Mouse (Mus musculus): ENCODE data around the gene Ptpn1. TPM values are rescaled to one million over a fixed set of nuclear protein-coding genes. Genes with fewer than 3 reads are reported as not detected.

Gene Ptpn1
- polyA plus RNA-seq, 1 experiment from 2014 or later: 89.8 TPM

- 91% methylated on average over 3 of the region's 3 CpGs for WGBS
- Histone ChIP-seq H3K27me3 (ENCODE audit: control insufficient read depth, insufficient read depth, low read length) (no peaks in the 10 kb centered on the region), H3K27ac (ENCODE audit: low read depth, low read length) (no peak overlapping the region), H3K4me3 (ENCODE audit: low read depth, low read length) (no peak overlapping the region), H3K36me3 (ENCODE audit: control insufficient read depth, insufficient read depth, low read length) (peaks cover 22% of the 10 kb centered on the region), H3K9ac (ENCODE audit: low read length) (no peak overlapping the region), H3K4me1 (ENCODE audit: control insufficient read depth, insufficient read depth, low read length) (no peaks in the 10 kb centered on the region), H3K4me2 (no peak overlapping the region), H3K9me3 (ENCODE audit: control insufficient read depth, low read length) (no peaks in the 10 kb centered on the region)
- ATAC-seq (ENCODE audit: low FRiP score) (no peak), DNase-seq (ENCODE audit: low spot score, missing footprints) (no peak)
Observed at GRCm38 (mm10) chr2:167965911-167966310, 34.1 kb downstream of the Ptpn1 start.

GRCm38 (mm10) chr2:167968504-167968903 is 36.6 kb downstream of the Ptpn1 start:
- DNase-seq (ENCODE audit: low spot score, missing footprints): no peak
- no peaks in the 10 kb centered on the region for H3K4me1 ChIP-seq (ENCODE audit: control insufficient read depth, insufficient read depth, low read length)
- H3K4me3 ChIP-seq (ENCODE audit: low read depth, low read length): no peak overlapping the region
- H3K4me2 ChIP-seq: no peak overlapping the region
- no peaks in the 10 kb centered on the region for H3K9me3 ChIP-seq (ENCODE audit: control insufficient read depth, low read length)
- H3K27ac ChIP-seq (ENCODE audit: low read depth, low read length): no peak overlapping the region
- no peaks in the 10 kb centered on the region for H3K27me3 ChIP-seq (ENCODE audit: control insufficient read depth, insufficient read depth, low read length)
- H3K36me3 ChIP-seq (ENCODE audit: control insufficient read depth, insufficient read depth, low read length): peaks cover 29% of the 10 kb centered on the region
- WGBS: 95% methylated on average over 7 of the region's 7 CpGs
- no peak for ATAC-seq (ENCODE audit: low FRiP score)
- H3K9ac ChIP-seq (ENCODE audit: low read length): no peak overlapping the region

DNA sequence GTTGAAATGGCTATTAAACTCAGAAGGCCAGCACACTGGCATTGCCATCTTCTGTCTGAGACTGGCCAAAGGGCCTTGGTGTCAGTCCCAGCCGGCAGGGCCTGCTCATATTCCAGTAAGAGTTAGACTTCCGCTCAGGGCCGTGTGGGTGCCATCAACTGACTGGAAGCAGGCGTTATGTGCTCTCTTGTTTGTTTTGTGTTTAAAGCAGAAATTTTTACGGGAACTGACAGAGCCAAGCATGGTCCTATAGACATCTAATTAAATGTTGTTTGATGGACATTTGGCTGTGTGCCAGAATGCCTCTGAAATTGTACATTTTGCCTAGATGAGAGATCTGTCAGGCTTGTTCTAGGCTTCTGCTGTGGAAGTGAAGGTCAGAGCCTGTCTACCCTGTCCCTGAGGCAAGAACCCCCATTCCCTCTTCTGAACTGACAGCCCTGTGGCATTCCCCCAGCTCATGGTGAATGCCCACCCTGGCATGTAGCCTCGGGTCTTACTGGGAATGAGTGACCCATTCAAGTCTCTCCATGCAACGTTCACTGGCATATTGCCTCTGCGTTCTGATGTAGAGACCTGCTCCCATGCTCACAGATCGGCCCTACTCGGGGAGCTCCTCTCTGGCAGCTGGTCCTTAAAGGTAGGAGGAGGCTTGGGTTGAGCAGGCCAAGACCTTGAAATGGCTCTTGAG is 38.1 kb downstream of the Ptpn1 start:
- no peak overlapping the region for H3K9ac ChIP-seq (ENCODE audit: low read length)
- no peak overlapping the region for H3K4me3 ChIP-seq (ENCODE audit: low read depth, low read length)
- H3K4me2 ChIP-seq: no peak overlapping the region
- ATAC-seq (ENCODE audit: low FRiP score) (no peak), DNase-seq (ENCODE audit: low spot score, missing footprints) (no peak)
- no peaks in the 10 kb centered on the region for H3K4me1 ChIP-seq (ENCODE audit: control insufficient read depth, insufficient read depth, low read length)
- WGBS: 95% methylated on average over 10 of the region's 10 CpGs
- no peaks in the 10 kb centered on the region for H3K9me3 ChIP-seq (ENCODE audit: control insufficient read depth, low read length)
- H3K27ac ChIP-seq (ENCODE audit: low read depth, low read length): no peak overlapping the region
- H3K27me3 ChIP-seq (ENCODE audit: control insufficient read depth, insufficient read depth, low read length): no peaks in the 10 kb centered on the region
- H3K36me3 ChIP-seq (ENCODE audit: control insufficient read depth, insufficient read depth, low read length): peaks cover 39% of the 10 kb centered on the region

GRCm38 (mm10) chr2:167972146-167972545 is 40.3 kb downstream of the Ptpn1 start:
- WGBS: 81% methylated on average over 5 of the region's 5 CpGs
- no peak overlapping the region for H3K4me2 ChIP-seq
- no peak overlapping the region for H3K9ac ChIP-seq (ENCODE audit: low read length)
- ATAC-seq (ENCODE audit: low FRiP score) (no peak), DNase-seq (ENCODE audit: low spot score, missing footprints) (no peak)
- H3K27me3 ChIP-seq (ENCODE audit: control insufficient read depth, insufficient read depth, low read length): no peaks in the 10 kb centered on the region
- peaks cover 40% of the 10 kb centered on the region for H3K36me3 ChIP-seq (ENCODE audit: control insufficient read depth, insufficient read depth, low read length)
- no peak overlapping the region for H3K4me3 ChIP-seq (ENCODE audit: low read depth, low read length)
- no peaks in the 10 kb centered on the region for H3K9me3 ChIP-seq (ENCODE audit: control insufficient read depth, low read length)
- H3K27ac ChIP-seq (ENCODE audit: low read depth, low read length): no peak overlapping the region
- H3K4me1 ChIP-seq (ENCODE audit: control insufficient read depth, insufficient read depth, low read length): no peaks in the 10 kb centered on the region

DNA sequence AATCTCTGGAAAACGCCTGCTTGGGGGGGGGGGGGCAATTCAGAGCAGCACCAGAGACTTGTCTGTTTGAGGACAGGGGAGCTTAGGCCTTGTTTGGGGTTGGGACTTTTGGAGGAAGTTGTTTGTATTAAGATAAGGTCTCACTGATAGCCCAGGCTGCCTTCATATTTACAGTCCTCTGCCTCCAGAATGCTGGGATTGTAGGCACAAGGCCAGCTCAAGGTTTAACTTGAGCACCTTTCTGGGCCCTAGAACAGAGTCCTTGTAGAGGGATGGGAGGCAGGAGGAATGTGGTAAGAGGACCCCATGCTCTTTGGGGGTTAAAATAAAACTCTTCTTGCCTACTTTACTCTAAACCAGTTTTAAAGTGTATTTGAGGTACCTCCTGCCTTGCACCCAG is 41.0 kb downstream of the Ptpn1 start:
- H3K27me3 ChIP-seq (ENCODE audit: control insufficient read depth, insufficient read depth, low read length): no peaks in the 10 kb centered on the region
- peaks cover 39% of the 10 kb centered on the region for H3K36me3 ChIP-seq (ENCODE audit: control insufficient read depth, insufficient read depth, low read length)
- H3K4me1 ChIP-seq (ENCODE audit: control insufficient read depth, insufficient read depth, low read length): no peaks in the 10 kb centered on the region
- no peak overlapping the region for H3K9ac ChIP-seq (ENCODE audit: low read length)
- no peak overlapping the region for H3K4me3 ChIP-seq (ENCODE audit: low read depth, low read length)
- 38% methylated on average over 1 of the region's 1 CpGs for WGBS
- no peaks in the 10 kb centered on the region for H3K9me3 ChIP-seq (ENCODE audit: control insufficient read depth, low read length)
- DNase-seq (ENCODE audit: low spot score, missing footprints) (no peak), ATAC-seq (ENCODE audit: low FRiP score) (no peak)
- H3K27ac ChIP-seq (ENCODE audit: low read depth, low read length): no peak overlapping the region
- no peak overlapping the region for H3K4me2 ChIP-seq

- H3K9ac ChIP-seq (ENCODE audit: low read length): no peak overlapping the region
- DNase-seq (ENCODE audit: low spot score, missing footprints): no peak
- 94% methylated on average over 12 of the region's 12 CpGs for WGBS
- ATAC-seq (ENCODE audit: low FRiP score): no peak
- H3K36me3 ChIP-seq (ENCODE audit: control insufficient read depth, insufficient read depth, low read length): peaks cover 41% of the 10 kb centered on the region
- H3K4me2 ChIP-seq: no peak overlapping the region
- H3K27ac ChIP-seq (ENCODE audit: low read depth, low read length): no peak overlapping the region
- no peaks in the 10 kb centered on the region for H3K4me1 ChIP-seq (ENCODE audit: control insufficient read depth, insufficient read depth, low read length)
- H3K27me3 ChIP-seq (ENCODE audit: control insufficient read depth, insufficient read depth, low read length): no peaks in the 10 kb centered on the region
- no peaks in the 10 kb centered on the region for H3K9me3 ChIP-seq (ENCODE audit: control insufficient read depth, low read length)
- no peak overlapping the region for H3K4me3 ChIP-seq (ENCODE audit: low read depth, low read length)
Observed at GRCm38 (mm10) chr2:167975746-167976145, 43.9 kb downstream of the Ptpn1 start.

GRCm38 (mm10) chr2:167978271-167978670 is 46.4 kb downstream of the Ptpn1 start:
- WGBS: 97% methylated on average over 10 of the region's 10 CpGs
- Histone ChIP-seq H3K36me3 (ENCODE audit: control insufficient read depth, insufficient read depth, low read length) (peaks cover 33% of the 10 kb centered on the region), H3K9me3 (ENCODE audit: control insufficient read depth, low read length) (no peaks in the 10 kb centered on the region)

GRCm38 (mm10) chr2:167980391-167980790 is 48.5 kb downstream of the Ptpn1 start:
- Histone ChIP-seq H3K27me3 (ENCODE audit: control insufficient read depth, insufficient read depth, low read length) (no peaks in the 10 kb centered on the region), H3K4me1 (ENCODE audit: control insufficient read depth, insufficient read depth, low read length) (no peaks in the 10 kb centered on the region), H3K9ac (ENCODE audit: low read length) (no peak overlapping the region), H3K36me3 (ENCODE audit: control insufficient read depth, insufficient read depth, low read length) (peaks cover 21% of the 10 kb centered on the region; the same call in 1 of the 2 replicates), H3K9me3 (ENCODE audit: control insufficient read depth, low read length) (no peaks in the 10 kb centered on the region), H3K27ac (ENCODE audit: low read depth, low read length) (no peak overlapping the region), H3K4me3 (ENCODE audit: low read depth, low read length) (no peak overlapping the region), H3K4me2 (no peak overlapping the region)
- ATAC-seq (ENCODE audit: low FRiP score) (no peak), DNase-seq (ENCODE audit: low spot score, missing footprints) (no peak)
- WGBS: 93% methylated on average over 10 of the region's 10 CpGs

More at GRCm38 (mm10) chr2:167978271-167978670, 46.4 kb downstream of the Ptpn1 start:
- no peak for ATAC-seq (ENCODE audit: low FRiP score)
- Histone ChIP-seq H3K4me3 (ENCODE audit: low read depth, low read length) (no peak overlapping the region), H3K27me3 (ENCODE audit: control insufficient read depth, insufficient read depth, low read length) (no peaks in the 10 kb centered on the region), H3K4me1 (ENCODE audit: control insufficient read depth, insufficient read depth, low read length) (no peaks in the 10 kb centered on the region), H3K4me2 (no peak overlapping the region), H3K27ac (ENCODE audit: low read depth, low read length) (no peak overlapping the region), H3K9ac (ENCODE audit: low read length) (no peak overlapping the region)
- DNase-seq (ENCODE audit: low spot score, missing footprints): no peak

- no peak for ATAC-seq (ENCODE audit: low FRiP score)
- DNase-seq (ENCODE audit: low spot score, missing footprints): no peak
- H3K4me2 ChIP-seq: no peak overlapping the region
- no peaks in the 10 kb centered on the region for H3K27me3 ChIP-seq (ENCODE audit: control insufficient read depth, insufficient read depth, low read length)
- no peak overlapping the region for H3K9ac ChIP-seq (ENCODE audit: low read length)
- no peak overlapping the region for H3K27ac ChIP-seq (ENCODE audit: low read depth, low read length)
- no peaks in the 10 kb centered on the region for H3K4me1 ChIP-seq (ENCODE audit: control insufficient read depth, insufficient read depth, low read length)
- no peak overlapping the region for H3K4me3 ChIP-seq (ENCODE audit: low read depth, low read length)
- H3K9me3 ChIP-seq (ENCODE audit: control insufficient read depth, low read length): no peaks in the 10 kb centered on the region
- WGBS: 61% methylated on average over 9 of the region's 9 CpGs
- H3K36me3 ChIP-seq (ENCODE audit: control insufficient read depth, insufficient read depth, low read length): 0 out of 2 replicates have a peak, but pooled peaks cover 9% of the 10 kb centered on the region
Observed at GRCm38 (mm10) chr2:167982646-167983045, 50.8 kb downstream of the Ptpn1 start.
